In genomic region chr1:190927751-190928369, GRCm38 (mm10) we compare ENCODE assay signal across 8 mouse cellular contexts. TPM values are rescaled to one million over a fixed set of nuclear protein-coding genes. Genes with fewer than 3 reads are reported as not detected.
DNase-seq lines count a peak whose midpoint lies in the region; ATAC-seq lines count a peak whose summit lies in the region.

No protein-coding gene starts in this region.

- no peaks in the 10 kb centered on the region for H3K9me3 ChIP-seq in embryonic facial prominence, embryonic 15.5 days (replicated peaks)
- no peaks in the 10 kb centered on the region for H3K9me3 ChIP-seq in intestine, embryonic 16.5 days (ENCODE audit: control insufficient read depth, low read length)

- peaks cover 13% of the 10 kb centered on the region for H3K4me1 ChIP-seq in embryonic facial prominence, embryonic 15.5 days
- H3K4me1 ChIP-seq in intestine, embryonic 16.5 days (ENCODE audit: control insufficient read depth, insufficient read depth, low read length): peaks cover 19% of the 10 kb centered on the region

- H3K9ac ChIP-seq in embryonic facial prominence, embryonic 15.5 days: peak overlapping the region; percentile 24; the same call in 1 of the 2 replicates
- H3K9ac ChIP-seq in intestine, embryonic 16.5 days (ENCODE audit: low read depth, low read length): peak overlapping the region; percentile 94

- H3K27ac ChIP-seq in embryonic facial prominence, embryonic 15.5 days (replicated peaks): peak overlapping the region; percentile 99
- peak overlapping the region; percentile 99 for H3K27ac ChIP-seq in intestine, embryonic 16.5 days (ENCODE audit: low read length)

- DNase-seq in adrenal gland, postnatal 10 days: peak; percentile 31
- no peak for DNase-seq in adrenal gland, adult 8-10 months
- DNase-seq in 416B (ENCODE audit: low read depth): peak; percentile 47
- no peak for DNase-seq in thymus, postnatal 10 days (ENCODE audit: low spot score in 2 of 2)
- DNase-seq in right cerebral cortex, postnatal 14 days: no peak

- H3K36me3 ChIP-seq in embryonic facial prominence, embryonic 15.5 days: no peaks in the 10 kb centered on the region
- no peaks in the 10 kb centered on the region for H3K36me3 ChIP-seq in intestine, embryonic 16.5 days (ENCODE audit: control insufficient read depth, insufficient read depth, low read length)

- H3K27me3 ChIP-seq in embryonic facial prominence, embryonic 15.5 days: no peaks in the 10 kb centered on the region
- no peaks in the 10 kb centered on the region for H3K27me3 ChIP-seq in intestine, embryonic 16.5 days (replicated peaks; ENCODE audit: control insufficient read depth, insufficient read depth, low read length)

- ATAC-seq in embryonic facial prominence, embryonic 15.5 days (ENCODE audit: insufficient number of reproducible peaks, low FRiP score, low TSS enrichment, low read depth): no peak
- peak; percentile 32 for ATAC-seq in intestine, embryonic 16.5 days
- peak; percentile 54 for ATAC-seq in megakaryocyte-erythroid progenitor cell, adult 5-6 weeks (replicated peaks; ENCODE audit: low FRiP score, low TSS enrichment, poor library complexity, severe bottlenecking)

- peak overlapping the region; percentile 79 for H3K4me3 ChIP-seq in embryonic facial prominence, embryonic 15.5 days (replicated peaks)
- peak overlapping the region; percentile 85 for H3K4me3 ChIP-seq in intestine, embryonic 16.5 days (ENCODE audit: low read length)

- 18% methylated on average over 16 of the region's 16 CpGs for WGBS in embryonic facial prominence, embryonic 15.5 days
- 8% methylated on average over 16 of the region's 16 CpGs for WGBS in intestine, embryonic 16.5 days

- H3K4me2 ChIP-seq in embryonic facial prominence, embryonic 15.5 days (replicated peaks): peak overlapping the region; percentile 68
- peak overlapping the region; percentile 69 for H3K4me2 ChIP-seq in intestine, embryonic 16.5 days (ENCODE audit: low read depth, low read length)

RNA-seq across cellular contexts. Expression of gene Angel2, which starts 2.9 kb away (rescaled TPM):
- total RNA-seq in adrenal gland, postnatal 10 days (2021): 10 to 100 TPM; 43.4 to 49.8 TPM
- total RNA-seq in adrenal gland, adult 8-10 months (2022): 10 to 100 TPM; 50.5 to 75.4 (median 65.5) TPM
- 40.3 and 45.7 TPM in 2 replicates for polyA plus RNA-seq in embryonic facial prominence, embryonic 15.5 days (2015; fragmentation: Nextera tagmentation; extraction: Ambion mirVana)
- polyA plus RNA-seq in intestine, embryonic 16.5 days (2015; fragmentation: Nextera tagmentation; extraction: Ambion mirVana): 30.9 and 33.6 TPM in 2 replicates
- 36.3 and 39.8 TPM in 2 replicates for total RNA-seq in megakaryocyte-erythroid progenitor cell, adult 5-6 weeks (2014; fragmentation: Nextera tagmentation)
- total RNA-seq in megakaryocyte-erythroid progenitor cell, adult 5-6 weeks (2017): 37.0 and 42.6 TPM in 2 replicates

RNA-seq across cellular contexts. Expression of gene Rps6kc1, which starts 16.3 kb away (rescaled TPM):
- 10 to 100 TPM; 26.2 to 27.6 TPM for total RNA-seq in adrenal gland, postnatal 10 days (2021)
- 10 to 100 TPM; 17.6 to 30.7 (median 23.1) TPM for total RNA-seq in adrenal gland, adult 8-10 months (2022)
- polyA plus RNA-seq in embryonic facial prominence, embryonic 15.5 days (2015; fragmentation: Nextera tagmentation; extraction: Ambion mirVana): 15.2 and 16.2 TPM in 2 replicates
- polyA plus RNA-seq in intestine, embryonic 16.5 days (2015; fragmentation: Nextera tagmentation; extraction: Ambion mirVana): 11.8 and 12.1 TPM in 2 replicates
- total RNA-seq in megakaryocyte-erythroid progenitor cell, adult 5-6 weeks (2014; fragmentation: Nextera tagmentation): 10.3 and 20.0 TPM in 2 replicates
- total RNA-seq in megakaryocyte-erythroid progenitor cell, adult 5-6 weeks (2017): 17.3 and 22.1 TPM in 2 replicates

RNA-seq across cellular contexts. Expression of gene Vash2, which starts 51.2 kb away (rescaled TPM):
- total RNA-seq in adrenal gland, postnatal 10 days (2021): 1 to 10 TPM; 1.3 to 3.1 TPM
- under 1 TPM in 3 of 4 experiments, not detected in 1; 0.10 to 0.27 (median 0.25) TPM for total RNA-seq in adrenal gland, adult 8-10 months (2022)
- 45.3 and 49.0 TPM in 2 replicates for polyA plus RNA-seq in embryonic facial prominence, embryonic 15.5 days (2015; fragmentation: Nextera tagmentation; extraction: Ambion mirVana)
- 11.9 and 12.3 TPM in 2 replicates for polyA plus RNA-seq in intestine, embryonic 16.5 days (2015; fragmentation: Nextera tagmentation; extraction: Ambion mirVana)
- not detected in 2 replicates for total RNA-seq in megakaryocyte-erythroid progenitor cell, adult 5-6 weeks (2014; fragmentation: Nextera tagmentation)
- total RNA-seq in megakaryocyte-erythroid progenitor cell, adult 5-6 weeks (2017): not detected in 2 replicates

Comparison
In these comparisons a context has a peak if more than half of its experiments do, and no peak if none do; other contexts are left out.
1. DNase-seq: peak in adrenal gland, postnatal 10 days (single experiment) and 416B (single experiment); none in adrenal gland, adult 8-10 months (single experiment), thymus, postnatal 10 days (0 of 2) and right cerebral cortex, postnatal 14 days (single experiment).